Mouse (Mus musculus) heart, adult 10 weeks (tissue): ENCODE results near the gene Tbc1d9b. TPM values are rescaled to one million over a fixed set of nuclear protein-coding genes. Genes with fewer than 3 reads are reported as not detected.

Experiments used
- polyA plus RNA-seq: library from polyadenylated mRNA; stranded (reverse); fragments of 350-450 nt; fragmentation: Illumina TruSeq; extraction: RNeasy Lipid Tissue Mini Kit (QIAGEN cat#74804); gene quantifications from one replicate; pipeline ENCODE4 v1.2.3, GENCODE M21; 2014; ENCODE audit warnings: low read depth, low replicate concordance

Tbc1d9b gene
- polyA plus RNA-seq, result 36.0 TPM

GRCm38 (mm10) chr11:50130811-50131766 is at the start of gene Tbc1d9b:
Tbc1d9b (plus strand) TSS chr11:50131396.

GRCm38 (mm10) chr11:50174111-50174729 is 43.0 kb downstream of the Tbc1d9b start, which contains the start of gene Mrnip:
Mrnip (plus strand) TSS chr11:50174444.

GRCm38 (mm10) chr11:50210505-50211151 is 79.4 kb downstream of the Tbc1d9b start, which contains the start of the genes Sqstm1 and Mgat4b:
Sqstm1 (minus strand) TSS chr11:50210827.
Mgat4b (plus strand) TSS chr11:50210890.

Other genes starting within 250 kb of the Tbc1d9b start
- 0.52 TPM for gene Rasgef1c, start 229.6 kb upstream of the Tbc1d9b start, polyA plus RNA-seq
- gene Rnf130, start 106.0 kb upstream of the Tbc1d9b start, polyA plus RNA-seq, result 48.6 TPM
- gene Mrnip, start 43.0 kb downstream of the Tbc1d9b start, polyA plus RNA-seq, result 2.0 TPM
- gene Sqstm1, start 79.4 kb downstream of the Tbc1d9b start, polyA plus RNA-seq, result 462 TPM
- gene Mgat4b, start 79.5 kb downstream of the Tbc1d9b start, polyA plus RNA-seq, result 57.3 TPM
- 4.1 TPM for gene Ltc4s, start 107.2 kb downstream of the Tbc1d9b start, polyA plus RNA-seq
- gene Maml1, start 160.9 kb downstream of the Tbc1d9b start, polyA plus RNA-seq, result 8.0 TPM
- 193 TPM for gene Canx, start 194.3 kb downstream of the Tbc1d9b start, polyA plus RNA-seq
- gene Cby3, start 223.1 kb downstream of the Tbc1d9b start, polyA plus RNA-seq, result not detected
- gene Hnrnph1, start 245.6 kb downstream of the Tbc1d9b start, polyA plus RNA-seq, result 247 TPM